Mouse (Mus musculus) testis, adult 2 months (tissue): Measurements from ENCODE around the gene Ccl5.

ENCODE experiments used
- CTCF ChIP-seq: fragments of 200-500 bp; IDR thresholded peaks from 2 replicates; pipeline ENCODE4 v1.5.1; 2012; ENCODE audit warnings: low read depth, mild to moderate bottlenecking, inconsistent platforms, low read length, moderate library complexity; ENCODE audit not compliant: control insufficient read depth, insufficient read depth, insufficient replicate concordance
- POLR2A ChIP-seq: fragments of 200-500 bp; IDR thresholded peaks from 2 replicates; pipeline ENCODE4 v1.6.1; 2012; ENCODE audit warnings: low read depth, mild to moderate bottlenecking, inconsistent platforms, low read length, moderate library complexity; ENCODE audit not compliant: control insufficient read depth

DNA sequence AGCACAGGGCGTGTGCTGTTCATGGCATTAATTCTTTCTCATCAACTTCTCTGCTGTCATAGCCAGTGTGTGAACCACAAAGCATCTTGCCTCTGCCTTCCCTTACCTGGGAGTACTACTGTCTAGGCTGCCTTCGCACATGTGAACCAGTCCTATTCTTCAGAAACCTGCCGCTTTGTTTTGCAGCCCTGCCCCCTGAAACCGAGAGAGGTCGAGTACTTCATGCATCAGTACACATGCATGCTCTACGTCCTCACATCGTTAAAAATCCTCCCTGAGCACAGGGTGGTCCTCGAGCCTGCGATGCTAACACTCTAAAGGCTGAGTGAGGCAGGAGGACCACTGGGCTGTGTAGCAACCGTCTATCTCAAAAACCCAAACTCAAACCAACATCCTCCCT, 26.8 kb upstream of the Ccl5 start:
- TF ChIP-seq CTCF, result no peak
- TF ChIP-seq POLR2A, result no peak
